Mouse (Mus musculus) layer of hippocampus, adult 2 months (tissue): ENCODE measurements around the gene Rpl13a. TPM values are rescaled to one million over a fixed set of nuclear protein-coding genes. Genes with fewer than 3 reads are reported as not detected.
"Not testable (repeated sequence)": the region's sequence is repeated elsewhere in the genome, so short reads cannot be mapped to it uniquely, and the experiment has no call there.

Source experiments
- DNase-seq, 2 experiments: peaks; one replicate each; pipeline ENCODE4 v3.0.0; 2022; ENCODE audit warnings: low spot score in 2 of 2
- H3K27ac ChIP-seq: fragments of 200-600 bp; 2 replicates; pipeline ENCODE4 v1.8.1; 2022
- H3K4me3 ChIP-seq: fragments of 200-600 bp; 2 replicates; pipeline ENCODE4 v1.8.1; 2022; ENCODE audit warnings: mild to moderate bottlenecking
- CTCF ChIP-seq: fragments of 200-600 bp; conservative IDR thresholded peaks from 2 replicates; pipeline ENCODE4 v1.8.1; 2022; ENCODE audit warnings: antibody characterized with exemption, mild to moderate bottlenecking, moderate library complexity
- long read RNA-seq, 2 experiments: library from polyadenylated mRNA; stranded (forward); transcript quantifications; one replicate each; pipeline ENCODE4 v2.0.0; 2021; ENCODE audit warnings: borderline mapping rate in 2 of 2
- total RNA-seq, 2 experiments: library from RNA; stranded (reverse); gene quantifications; 2 replicates each; pipeline ENCODE4 v1.2.3; 2021

The Rpl13a gene
- 100 to 1,000 TPM; 808 to 856 TPM for total RNA-seq
- long read RNA-seq, experiment 1, transcript Rpl13a-203 (8 exons, 734 nt), result minor isoform, 21 of 145 reads
- long read RNA-seq, experiment 1, transcript Rpl13a-201 (8 exons, 1,047 nt), result major isoform, 117 of 145 reads
- long read RNA-seq, experiment 1, partial matches to known transcripts, result 0 of 145 reads
- long read RNA-seq, experiment 1, other reads (novel, unspliced or antisense), result 5 of 145 reads
- long read RNA-seq, experiment 2, transcript Rpl13a-203 (8 exons, 734 nt), result minor isoform, 27 of 230 reads
- long read RNA-seq, experiment 2, transcript Rpl13a-201 (8 exons, 1,047 nt), result major isoform, 190 of 230 reads
- long read RNA-seq, experiment 2, partial matches to known transcripts, result 3 of 230 reads
- long read RNA-seq, experiment 2, other reads (novel, unspliced or antisense), result 6 of 230 reads

DNA sequence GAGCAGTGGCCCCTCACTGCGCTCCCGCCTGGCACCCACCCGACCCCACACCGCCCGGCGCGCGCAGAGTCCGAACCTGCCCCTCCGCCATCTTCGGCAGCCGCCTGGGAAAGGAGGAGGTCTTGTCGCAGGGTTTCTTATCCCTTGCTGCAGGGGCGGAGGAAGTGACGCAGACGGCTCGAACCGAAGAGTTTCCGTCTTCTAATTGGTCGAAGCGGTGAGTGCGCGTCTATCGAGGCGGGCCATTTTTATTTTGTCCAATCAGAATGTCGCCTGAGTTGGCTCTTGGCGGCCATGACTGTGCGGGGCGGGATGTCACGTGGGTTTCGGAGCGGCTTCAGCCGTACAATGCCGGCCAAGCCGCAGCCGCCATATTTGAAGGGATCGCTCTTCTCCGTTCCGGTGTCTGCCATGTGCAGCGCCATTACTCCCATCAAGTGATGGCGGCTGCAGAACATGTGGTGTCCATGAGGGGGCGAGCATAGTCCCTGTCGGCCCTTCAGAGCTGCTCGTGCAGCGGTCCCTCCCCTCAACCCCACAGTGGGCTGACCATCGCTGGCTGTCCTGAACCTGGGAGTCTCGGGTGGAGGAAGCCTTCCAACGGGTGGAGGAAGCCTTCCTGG is at the start of gene Rpl13a:
Gene Rpl13a, minus strand, starts transcription at position 138 of the 623 bp plus-strand sequence.
- Histone ChIP-seq H3K4me3 (peak within 1 kb of the TSS; percentile 98), H3K27ac (peak within 1 kb of the TSS; percentile 99)
- TF ChIP-seq CTCF, result peak; percentile 85
- peak; percentile 98 to 99 for DNase-seq

DNA sequence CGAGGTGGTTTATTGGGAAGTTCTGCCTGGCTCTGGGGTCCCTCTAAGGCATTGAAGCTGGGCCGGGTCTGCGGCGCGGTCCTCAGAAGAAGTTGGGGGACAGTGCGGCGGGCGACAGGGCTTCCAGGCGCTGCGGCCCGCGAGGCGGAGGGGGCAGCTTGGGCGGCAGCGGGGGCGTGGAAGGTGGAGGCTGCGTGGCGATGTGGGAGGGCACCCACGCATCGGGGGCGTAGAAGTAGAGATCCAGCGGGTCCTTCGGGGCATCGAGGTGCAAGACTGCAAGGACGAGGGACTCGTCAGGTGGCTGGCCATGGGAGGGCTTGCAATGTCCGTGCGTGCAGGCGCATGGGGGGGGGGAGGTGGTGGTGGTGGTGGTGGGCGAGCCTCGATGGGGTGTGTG is 47.8 kb upstream of the Rpl13a start:
- peak overlapping the region; percentile 67; the same call in 1 of the 2 replicates for H3K27ac ChIP-seq
- no peak overlapping the region; the same call in 1 of the 2 replicates for H3K4me3 ChIP-seq
- no peak for TF ChIP-seq CTCF
- no peak for DNase-seq

DNA sequence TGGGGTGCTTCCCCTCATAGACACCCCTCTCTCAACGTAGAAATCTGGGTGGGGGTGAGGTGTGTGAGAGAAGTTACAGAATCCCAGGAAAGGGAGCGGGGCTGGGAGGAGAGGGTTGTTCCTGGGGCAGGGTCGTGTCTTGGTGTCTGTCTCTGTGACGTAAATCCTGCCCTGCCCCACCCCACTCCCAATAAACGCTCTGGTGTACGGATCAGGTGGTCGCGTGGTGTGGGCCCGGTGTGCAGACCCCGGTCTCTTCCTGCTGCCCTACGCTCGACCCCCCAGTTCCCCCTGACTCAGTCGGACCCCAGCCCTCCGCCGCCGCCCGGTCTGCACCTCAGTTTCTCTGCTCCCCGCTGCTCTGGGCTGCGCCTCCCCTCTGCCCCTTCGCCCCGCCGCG is 47.4 kb upstream of the Rpl13a start:
- DNase-seq, result no peak
- TF ChIP-seq CTCF, result no peak

DNA sequence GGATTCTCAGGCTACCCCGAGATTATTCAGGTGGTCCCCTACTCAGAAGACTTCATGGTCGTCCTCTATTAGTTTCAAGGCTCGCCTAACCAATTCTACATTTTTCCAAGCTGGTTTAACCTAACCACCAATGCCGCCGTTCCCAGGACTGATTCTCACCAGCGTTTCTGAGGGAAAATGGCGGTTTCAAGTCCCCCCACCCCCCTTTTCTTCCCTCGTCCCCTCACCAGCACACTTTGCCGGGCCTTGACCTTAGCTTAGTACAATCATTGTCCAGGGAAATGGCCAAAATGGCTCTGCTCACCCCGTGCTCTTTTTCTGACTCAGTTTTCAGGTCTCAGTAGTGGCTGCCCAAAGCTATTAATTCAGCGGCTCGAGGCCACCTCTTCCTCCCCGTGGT is 46.8 kb upstream of the Rpl13a start:
- Histone ChIP-seq H3K27ac (no peak overlapping the region; the same call in 1 of the 2 replicates), H3K4me3 (no peak overlapping the region)
- no peak for TF ChIP-seq CTCF
- no peak for DNase-seq

More for the DNA sequence above, 47.4 kb upstream of the Rpl13a start:
- H3K4me3 ChIP-seq, result no peak overlapping the region
- H3K27ac ChIP-seq, result peak overlapping the region; percentile 67; the same call in 1 of the 2 replicates

GRCm38 (mm10) chr7:45174567-45175280 is 46.2 kb upstream of the Rpl13a start:
- Histone ChIP-seq H3K27ac (peak overlapping the region; percentile 32; the same call in 1 of the 2 replicates), H3K4me3 (no peak overlapping the region)
- no peak for TF ChIP-seq CTCF
- DNase-seq, result no peak

DNA sequence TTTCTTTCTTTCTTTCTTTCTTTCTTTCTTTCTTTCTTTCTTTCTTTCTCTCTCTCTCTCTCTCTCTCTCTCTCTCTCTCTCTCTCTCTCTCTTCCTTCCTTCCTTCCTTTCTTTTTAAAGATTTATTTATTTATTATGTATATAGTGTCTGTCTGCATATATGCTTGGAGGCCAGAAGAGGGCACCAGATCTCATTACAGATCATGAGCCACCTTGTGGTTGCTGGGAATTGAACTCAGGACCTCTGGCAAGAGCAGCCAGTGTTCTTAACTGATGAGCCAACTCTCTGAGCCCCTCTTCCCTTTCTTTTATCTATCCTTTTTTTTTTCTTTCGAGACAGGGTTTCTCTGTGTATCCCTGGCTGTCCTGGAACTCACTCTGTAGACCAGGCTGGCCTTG is 45.2 kb upstream of the Rpl13a start:
- DNase-seq, H3K4me3 ChIP-seq, H3K27ac ChIP-seq: not testable (repeated sequence)
- peak; percentile 68 for TF ChIP-seq CTCF

GRCm38 (mm10) chr7:45172974-45173373 is 44.4 kb upstream of the Rpl13a start:
- H3K4me3 ChIP-seq, result no peak overlapping the region
- peak; percentile 81 for TF ChIP-seq CTCF
- H3K27ac ChIP-seq, result no peak overlapping the region
- DNase-seq, result no peak

DNA sequence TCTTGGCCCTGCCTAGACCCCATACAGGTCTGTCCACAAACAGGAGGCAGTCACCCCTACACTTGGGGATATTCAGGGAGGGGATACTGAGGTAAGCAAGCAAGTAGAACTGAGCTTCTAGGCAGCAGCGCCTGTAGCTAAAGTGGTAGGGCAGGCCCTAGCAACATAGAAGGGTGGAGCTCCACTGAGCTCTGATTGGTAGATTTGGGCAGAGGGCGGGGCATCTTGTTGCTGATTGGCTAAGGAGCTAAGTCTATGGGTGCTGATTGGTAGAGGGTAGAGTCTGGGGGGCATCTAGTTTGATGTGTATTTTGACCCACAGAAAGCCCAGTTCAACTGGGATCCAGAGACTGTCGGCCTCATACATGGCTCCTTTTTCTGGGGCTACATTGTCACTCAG is 40.9 kb upstream of the Rpl13a start:
- H3K4me3 ChIP-seq, result peak overlapping the region; percentile 26; the same call in 1 of the 2 replicates

GRCm38 (mm10) chr7:45168656-45169055 is 40.1 kb upstream of the Rpl13a start:
- DNase-seq, result no peak
- H3K4me3 ChIP-seq, result peak overlapping the region; percentile 62
- no peak for TF ChIP-seq CTCF
- peak overlapping the region; percentile 94 for H3K27ac ChIP-seq

More for the DNA sequence above, 40.9 kb upstream of the Rpl13a start:
- peak; percentile 77 to 80 for DNase-seq
- H3K27ac ChIP-seq, result peak overlapping the region; percentile 94
- no peak for TF ChIP-seq CTCF

- H3K4me3 ChIP-seq, result peak overlapping the region; percentile 62
- DNase-seq, result peak; percentile 62 to 74
- no peak for TF ChIP-seq CTCF
- H3K27ac ChIP-seq, result peak overlapping the region; percentile 94
Observed at GRCm38 (mm10) chr7:45167761-45168445, 39.3 kb upstream of the Rpl13a start.

DNA sequence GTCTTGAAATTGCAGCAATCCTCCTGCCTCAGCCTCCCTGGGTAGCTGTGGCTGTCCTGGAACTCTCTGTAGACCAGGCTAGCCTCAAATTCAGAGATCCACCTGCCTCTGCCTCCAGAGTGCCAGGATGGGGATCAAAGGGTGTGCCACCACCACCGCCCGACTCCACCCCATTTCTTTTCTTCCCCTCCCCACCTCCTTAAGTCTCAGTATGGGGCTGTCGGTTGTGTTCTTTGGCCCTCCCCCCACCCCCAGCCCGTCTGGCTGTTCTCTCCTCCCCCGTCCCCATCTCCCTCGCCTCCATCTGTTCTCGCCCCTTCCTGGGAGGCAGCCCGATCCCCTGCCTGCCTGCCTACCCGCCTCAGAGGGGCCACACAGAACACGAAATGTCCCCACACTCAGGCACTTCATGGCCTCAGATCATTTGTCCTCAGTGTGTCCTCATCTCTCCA is 38.4 kb upstream of the Rpl13a start:
- H3K27ac ChIP-seq, result peak overlapping the region; percentile 94

DNA sequence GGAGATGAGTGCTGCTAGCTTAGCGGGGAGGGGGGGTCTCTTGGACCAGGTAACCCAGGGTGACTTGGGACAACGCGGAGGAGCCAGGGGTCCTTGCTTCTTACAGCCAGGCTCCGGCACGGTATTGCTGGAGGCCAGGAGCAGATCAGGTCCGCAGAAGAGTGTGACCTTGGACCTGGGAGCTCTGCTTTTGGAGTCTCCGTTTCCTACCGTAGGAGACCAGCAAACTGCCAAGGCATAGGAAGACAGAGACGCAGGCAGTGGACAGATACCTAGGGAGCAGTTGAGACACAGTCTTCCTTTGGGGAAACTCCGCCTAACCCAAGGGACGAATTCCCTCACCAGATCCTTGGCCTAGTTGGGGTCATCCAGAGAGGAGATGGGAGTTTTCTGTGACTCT is 37.1 kb upstream of the Rpl13a start:
- H3K27ac ChIP-seq, result peak overlapping the region; percentile 94
- no peak for TF ChIP-seq CTCF
- no peak for DNase-seq
- H3K4me3 ChIP-seq, result peak overlapping the region; percentile 62

More for the DNA sequence above, 38.4 kb upstream of the Rpl13a start:
- DNase-seq, result peak; percentile 72 to 75
- peak overlapping the region; percentile 62 for H3K4me3 ChIP-seq
- TF ChIP-seq CTCF, result no peak
